ENCODE assay signal across 15 mouse cellular contexts in genomic region chr11:24372616-24373015, GRCm38 (mm10).
DNase-seq lines count a peak whose midpoint lies in the region; ATAC-seq and TF ChIP-seq lines count a peak whose summit lies in the region.
"Had no signal": no experiment of that assay in that cellular context is flagged by ENCODE, and none has a peak within 500 bp of the region (broad histone marks: within the 10 kb centered on the region; RNA-seq: fewer than 3 reads in every experiment).

No protein-coding gene starts in this region.

- no peaks in the 10 kb centered on the region for H3K9me3 ChIP-seq in midbrain, embryonic 16.5 days (replicated peaks; ENCODE audit: control insufficient read depth, low read length, poor library complexity, severe bottlenecking)
- H3K9me3 ChIP-seq in midbrain, embryonic 14.5 days (ENCODE audit: control insufficient read depth, low read length), result no peaks in the 10 kb centered on the region
- no peaks in the 10 kb centered on the region for H3K9me3 ChIP-seq in forebrain, embryonic 11.5 days (ENCODE audit: control insufficient read depth, low read length)
- no peaks in the 10 kb centered on the region for H3K9me3 ChIP-seq in limb, embryonic 13.5 days
- H3K9me3 ChIP-seq: intestine, embryonic 15.5 days; liver, embryonic 13.5 days; lung, embryonic 15.5 days had no signal

- no peak overlapping the region for H3K4me3 ChIP-seq in midbrain, embryonic 16.5 days (ENCODE audit: low read depth, low read length)
- H3K4me3 ChIP-seq in midbrain, embryonic 14.5 days (replicated peaks; ENCODE audit: low read depth, low read length), result no peak overlapping the region
- H3K4me3 ChIP-seq in bone marrow, adult 2 months (replicated peaks; ENCODE audit: control insufficient read depth, low read depth, low read length), result no peak overlapping the region
- no peak overlapping the region for H3K4me3 ChIP-seq in forebrain, embryonic 11.5 days (ENCODE audit: low read depth, low read length)
- no peak overlapping the region for H3K4me3 ChIP-seq in limb, embryonic 13.5 days
- H3K4me3 ChIP-seq: intestine, embryonic 15.5 days; left cerebral cortex, adult 2 months; liver, embryonic 13.5 days; lung, embryonic 15.5 days had no signal

- peak overlapping the region; percentile 40; the same call in 1 of the 2 replicates for H3K27ac ChIP-seq in midbrain, embryonic 16.5 days (ENCODE audit: low read length)
- no peak overlapping the region for H3K27ac ChIP-seq in midbrain, embryonic 14.5 days (replicated peaks; ENCODE audit: low read depth, low read length)
- peak overlapping the region; percentile 37; the same call in 1 of the 2 replicates for H3K27ac ChIP-seq in bone marrow, adult 2 months (ENCODE audit: control insufficient read depth, insufficient read depth, low read depth, low read length, poor library complexity)
- H3K27ac ChIP-seq in forebrain, embryonic 11.5 days (ENCODE audit: low read depth, low read length), result peak overlapping the region; percentile 70
- H3K27ac ChIP-seq in limb, embryonic 13.5 days, result peak overlapping the region; percentile 10; the same call in 1 of the 2 replicates
- H3K27ac ChIP-seq: intestine, embryonic 15.5 days; kidney, postnatal 0 days; left cerebral cortex, adult 2 months; liver, embryonic 13.5 days; lung, embryonic 15.5 days had no signal

- no peaks in the 10 kb centered on the region for H3K27me3 ChIP-seq in midbrain, embryonic 16.5 days (ENCODE audit: control insufficient read depth, insufficient read depth, low read depth, low read length)
- H3K27me3 ChIP-seq in midbrain, embryonic 14.5 days (ENCODE audit: control insufficient read depth, insufficient read depth, low read length), result no peaks in the 10 kb centered on the region
- H3K27me3 ChIP-seq in forebrain, embryonic 11.5 days (ENCODE audit: control insufficient read depth, insufficient read depth, low read length), result peaks cover 2% of the 10 kb centered on the region; the same call in 1 of the 2 replicates
- H3K27me3 ChIP-seq in limb, embryonic 13.5 days, result no peaks in the 10 kb centered on the region; the same call in 1 of the 2 replicates
- H3K27me3 ChIP-seq: intestine, embryonic 15.5 days; liver, embryonic 13.5 days; lung, embryonic 15.5 days had no signal

- ATAC-seq in midbrain, embryonic 16.5 days, result no peak
- no peak for ATAC-seq in midbrain, embryonic 14.5 days (ENCODE audit: low FRiP score, low TSS enrichment)
- no peak for ATAC-seq in forebrain, embryonic 11.5 days (replicated peaks; ENCODE audit: low FRiP score)
- no peak for ATAC-seq in limb, embryonic 13.5 days (ENCODE audit: low FRiP score, low read depth)

- peaks cover 28% of the 10 kb centered on the region for H3K4me1 ChIP-seq in midbrain, embryonic 16.5 days (ENCODE audit: control insufficient read depth, insufficient read depth, low read length)
- peaks cover 30% of the 10 kb centered on the region for H3K4me1 ChIP-seq in midbrain, embryonic 14.5 days (ENCODE audit: control insufficient read depth, insufficient read depth, low read length)
- peaks cover 3% of the 10 kb centered on the region for H3K4me1 ChIP-seq in bone marrow, adult 2 months (ENCODE audit: control insufficient read depth, insufficient read depth, low read length)
- H3K4me1 ChIP-seq in forebrain, embryonic 11.5 days (replicated peaks; ENCODE audit: control insufficient read depth, insufficient read depth, low read length), result peaks cover 23% of the 10 kb centered on the region
- H3K4me1 ChIP-seq in limb, embryonic 13.5 days, result peaks cover 33% of the 10 kb centered on the region
- H3K4me1 ChIP-seq: liver, embryonic 13.5 days had no signal

- no peak for TF ChIP-seq POLR2A in bone marrow, adult 2 months (IDR thresholded peaks at IDR 0.05; ENCODE audit: borderline replicate concordance, control insufficient read depth, low read depth, low read length)

- no peak for DNase-seq in midbrain, embryonic 14.5 days
- DNase-seq in forebrain, embryonic 11.5 days (ENCODE audit: low spot score), result no peak
- no peak for DNase-seq in B cell, adult 2 months
- DNase-seq in gastrocnemius, postnatal 4 days (ENCODE audit: low spot score in 2 of 2), result no peak
- DNase-seq: cerebellum, adult 2 months; heart, postnatal 4 days; liver, embryonic 13.5 days; thymus, adult 18-20 months had no signal

- no peaks in the 10 kb centered on the region for H3K36me3 ChIP-seq in midbrain, embryonic 16.5 days (ENCODE audit: control insufficient read depth, insufficient read depth, low read length)
- H3K36me3 ChIP-seq in midbrain, embryonic 14.5 days (ENCODE audit: control insufficient read depth, insufficient read depth, low read length), result no peaks in the 10 kb centered on the region
- no peaks in the 10 kb centered on the region for H3K36me3 ChIP-seq in forebrain, embryonic 11.5 days (ENCODE audit: control insufficient read depth, insufficient read depth, low read length)
- H3K36me3 ChIP-seq in limb, embryonic 13.5 days, result no peaks in the 10 kb centered on the region
- H3K36me3 ChIP-seq: intestine, embryonic 15.5 days; liver, embryonic 13.5 days; lung, embryonic 15.5 days had no signal

- H3K4me2 ChIP-seq in midbrain, embryonic 16.5 days (ENCODE audit: low read length), result no peak overlapping the region
- no peak overlapping the region for H3K4me2 ChIP-seq in midbrain, embryonic 14.5 days (ENCODE audit: low read length)
- H3K4me2 ChIP-seq in forebrain, embryonic 11.5 days (ENCODE audit: low read depth, low read length, severe bottlenecking), result no peak overlapping the region
- no peak overlapping the region for H3K4me2 ChIP-seq in limb, embryonic 13.5 days (replicated peaks)
- H3K4me2 ChIP-seq: intestine, embryonic 15.5 days; liver, embryonic 13.5 days; lung, embryonic 15.5 days had no signal

- 46% methylated on average over 5 of the region's 5 CpGs for WGBS in midbrain, embryonic 16.5 days
- 36% methylated on average over 5 of the region's 5 CpGs for WGBS in midbrain, embryonic 14.5 days
- WGBS in bone marrow, adult 2 months, result 67% methylated on average over 5 of the region's 5 CpGs
- WGBS in forebrain, embryonic 11.5 days, result 48% methylated on average over 5 of the region's 5 CpGs
- WGBS in limb, embryonic 13.5 days, result 47% methylated on average over 5 of the region's 5 CpGs

- no peak overlapping the region for H3K9ac ChIP-seq in midbrain, embryonic 16.5 days (ENCODE audit: low read depth, low read length)
- no peak overlapping the region for H3K9ac ChIP-seq in midbrain, embryonic 14.5 days (replicated peaks; ENCODE audit: low read length)
- H3K9ac ChIP-seq in forebrain, embryonic 11.5 days (ENCODE audit: low read length), result no peak overlapping the region
- no peak overlapping the region for H3K9ac ChIP-seq in limb, embryonic 13.5 days
- H3K9ac ChIP-seq: intestine, embryonic 15.5 days; liver, embryonic 13.5 days; lung, embryonic 15.5 days had no signal

- TF ChIP-seq CTCF in bone marrow, adult 2 months (IDR thresholded peaks at IDR 0.05; ENCODE audit: control insufficient read depth, insufficient read depth, low read length), result no peak
